Mouse (Mus musculus) myocyte (in vitro differentiated cells): Measurements from ENCODE around the gene Tnr. TPM values are rescaled to one million over a fixed set of nuclear protein-coding genes. Genes with fewer than 3 reads are reported as not detected.

ENCODE experiments used
- H3K27me3 ChIP-seq: one replicate; pipeline ENCODE4 v1.6.1; 2011; ENCODE audit not compliant: control insufficient read depth, insufficient read depth, insufficient read length
- H3K36me3 ChIP-seq: one replicate; pipeline ENCODE4 v1.6.1; 2011; ENCODE audit not compliant: control insufficient read depth, insufficient read depth
- H3K4me2 ChIP-seq: one replicate; pipeline ENCODE4 v1.6.1; 2011; ENCODE audit warnings: low read depth, control low read depth
- H3K4me3 ChIP-seq: one replicate; pipeline ENCODE4 v1.5.1; 2011; ENCODE audit warnings: mild to moderate bottlenecking, control low read depth, moderate library complexity
- H3K79me2 ChIP-seq: one replicate; pipeline ENCODE4 v1.6.1; 2011; ENCODE audit not compliant: control insufficient read depth, insufficient read depth
- H3ac ChIP-seq: one replicate; pipeline ENCODE4 v1.6.1; 2011; ENCODE audit not compliant: control insufficient read depth, insufficient read length
- CEBPB ChIP-seq: IDR thresholded peaks from 2 replicates; pipeline ENCODE4 v1.6.1; 2011; ENCODE audit warnings: mild to moderate bottlenecking, moderate library complexity; ENCODE audit not compliant: poor library complexity, insufficient read depth, severe bottlenecking
- E2F4 ChIP-seq: IDR thresholded peaks from one replicate; pipeline ENCODE4 v1.6.1; 2011; ENCODE audit warnings: mild to moderate bottlenecking, control low read depth, moderate library complexity; ENCODE audit not compliant: insufficient read depth
- MAX ChIP-seq: IDR thresholded peaks from one replicate; pipeline ENCODE4 v1.6.1; 2011; ENCODE audit warnings: low read depth, mild to moderate bottlenecking, control low read depth
- MYOD1 ChIP-seq, 3 experiments: IDR thresholded peaks; one replicate each; pipeline ENCODE4 v1.6.1; 2011; ENCODE audit warnings: control low read depth in 2 of 3, low read depth in 2 of 3, mild to moderate bottlenecking in 2 of 3, moderate library complexity in 1 of 3; ENCODE audit not compliant: insufficient read length in 2 of 3, control insufficient read depth in 1 of 3
- MYOG ChIP-seq, 3 experiments: IDR thresholded peaks; one replicate each; pipeline ENCODE4 v1.6.1; 2011; ENCODE audit warnings: control low read depth in 2 of 3, low read depth in 2 of 3, mild to moderate bottlenecking in 2 of 3; ENCODE audit not compliant: insufficient read length in 2 of 3, control insufficient read depth in 1 of 3, insufficient read depth in 1 of 3
- POLR2A ChIP-seq: IDR thresholded peaks from one replicate; pipeline ENCODE4 v1.6.1; 2011; ENCODE audit warnings: low read depth, mild to moderate bottlenecking, control low read depth, moderate library complexity; ENCODE audit not compliant: insufficient read length
- POLR2AphosphoS2 ChIP-seq: IDR thresholded peaks from one replicate; pipeline ENCODE4 v1.6.1; 2011; ENCODE audit warnings: low read depth, control low read depth; ENCODE audit not compliant: insufficient read length
- REST ChIP-seq: IDR thresholded peaks from one replicate; pipeline ENCODE4 v1.6.1; 2011; ENCODE audit warnings: mild to moderate bottlenecking, control low read depth, moderate library complexity; ENCODE audit not compliant: insufficient read depth, insufficient read length
- SRF ChIP-seq: IDR thresholded peaks from one replicate; pipeline ENCODE4 v1.6.1; 2011; ENCODE audit warnings: low read depth; ENCODE audit not compliant: control insufficient read depth, insufficient read length
- TCF12 ChIP-seq: IDR thresholded peaks from one replicate; pipeline ENCODE4 v1.6.1; 2011; ENCODE audit warnings: mild to moderate bottlenecking, control low read depth; ENCODE audit not compliant: poor library complexity, insufficient read depth, severe bottlenecking
- TCF3 ChIP-seq: IDR thresholded peaks from one replicate; pipeline ENCODE4 v1.6.1; 2011; ENCODE audit warnings: low read depth, control low read depth; ENCODE audit not compliant: insufficient read length
- USF1 ChIP-seq: IDR thresholded peaks from one replicate; pipeline ENCODE4 v1.6.1; 2011; ENCODE audit warnings: low read depth, mild to moderate bottlenecking, control low read depth, moderate library complexity
- polyA plus RNA-seq: library from polyadenylated mRNA; unstranded; fragments of >200 nt; fragmentation: generic; extraction: Trizol; gene quantifications from one replicate; pipeline ENCODE4 v1.2.1, GENCODE M21; 2012; ENCODE audit warnings: missing spikeins

Gene Tnr
- polyA plus RNA-seq, 1 experiment: 0.02 TPM

DNA sequence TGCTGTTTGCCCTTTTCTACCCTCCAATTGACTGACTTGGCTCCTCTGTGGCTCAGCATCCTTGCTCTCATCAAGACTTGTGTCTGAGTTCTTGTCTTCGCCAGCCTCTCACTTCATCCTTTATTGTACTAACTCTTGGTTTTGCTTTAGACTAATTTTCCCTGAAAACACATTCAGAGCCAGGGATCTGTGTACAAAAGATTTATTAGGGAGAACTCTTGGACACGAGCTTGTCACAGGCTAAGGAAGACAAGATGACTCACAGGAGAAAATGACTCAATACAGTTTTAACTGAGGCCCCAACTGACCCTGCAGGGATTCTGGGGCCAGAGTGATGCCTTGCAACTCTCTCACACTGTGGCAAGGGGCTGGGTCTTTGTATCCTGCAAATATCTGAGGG, 241.3 kb downstream of the Tnr start:
- H3K79me2 ChIP-seq: no peaks in the 10 kb centered on the region
- H3ac ChIP-seq: no peak overlapping the region
- TF ChIP-seq POLR2AphosphoS2 (no peak), USF1 (no peak), TCF3 (no peak), CEBPB (no peak), POLR2A (no peak), E2F4 (no peak), REST (no peak), TCF12 (no peak), MAX (no peak), SRF (no peak), MYOD1 (IDR thresholded peaks at IDR 0.05; ENCODE audit: control insufficient read depth in 1 of 3, insufficient read length in 2 of 3, low read depth in 2 of 3) (no peak), MYOG (IDR thresholded peaks at IDR 0.05; ENCODE audit: control insufficient read depth in 1 of 3, insufficient read depth in 1 of 3, insufficient read length in 2 of 3, low read depth in 2 of 3) (no peak)
- H3K4me3 ChIP-seq: no peak overlapping the region
- no peak overlapping the region for H3K4me2 ChIP-seq
- H3K27me3 ChIP-seq: no peaks in the 10 kb centered on the region
- H3K36me3 ChIP-seq: no peaks in the 10 kb centered on the region

DNA sequence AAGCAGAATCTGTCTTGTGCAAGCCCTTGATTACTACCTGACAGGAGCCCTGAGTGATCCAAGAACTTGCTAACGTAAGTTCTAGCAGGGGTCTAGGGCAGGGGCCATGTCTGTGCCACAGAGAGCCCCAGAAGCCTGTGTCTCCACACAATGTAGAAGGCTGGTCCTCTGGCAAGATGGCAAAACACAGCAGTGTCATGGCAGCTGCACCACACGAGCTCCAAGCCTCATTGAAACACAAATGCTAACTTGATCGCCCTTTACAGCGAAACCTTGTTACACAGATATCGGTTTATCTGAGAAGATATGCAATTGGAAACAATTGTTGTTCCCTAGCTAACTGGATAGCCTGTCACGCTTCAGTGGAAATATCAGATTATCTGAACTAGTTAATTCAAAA, 246.4 kb downstream of the Tnr start:
- H3K4me3 ChIP-seq: no peak overlapping the region
- H3ac ChIP-seq: no peak overlapping the region
- H3K4me2 ChIP-seq: no peak overlapping the region
- H3K79me2 ChIP-seq: no peaks in the 10 kb centered on the region
- no peaks in the 10 kb centered on the region for H3K27me3 ChIP-seq
- no peaks in the 10 kb centered on the region for H3K36me3 ChIP-seq
- TF ChIP-seq USF1 (no peak), REST (no peak), POLR2AphosphoS2 (no peak), TCF3 (no peak), MYOD1 (IDR thresholded peaks at IDR 0.05; ENCODE audit: control insufficient read depth in 1 of 3, insufficient read length in 2 of 3, low read depth in 2 of 3) (no peak), SRF (no peak), TCF12 (no peak), POLR2A (no peak), MAX (no peak), MYOG (IDR thresholded peaks at IDR 0.05; ENCODE audit: control insufficient read depth in 1 of 3, insufficient read depth in 1 of 3, insufficient read length in 2 of 3, low read depth in 2 of 3) (no peak), CEBPB (no peak), E2F4 (no peak)

DNA sequence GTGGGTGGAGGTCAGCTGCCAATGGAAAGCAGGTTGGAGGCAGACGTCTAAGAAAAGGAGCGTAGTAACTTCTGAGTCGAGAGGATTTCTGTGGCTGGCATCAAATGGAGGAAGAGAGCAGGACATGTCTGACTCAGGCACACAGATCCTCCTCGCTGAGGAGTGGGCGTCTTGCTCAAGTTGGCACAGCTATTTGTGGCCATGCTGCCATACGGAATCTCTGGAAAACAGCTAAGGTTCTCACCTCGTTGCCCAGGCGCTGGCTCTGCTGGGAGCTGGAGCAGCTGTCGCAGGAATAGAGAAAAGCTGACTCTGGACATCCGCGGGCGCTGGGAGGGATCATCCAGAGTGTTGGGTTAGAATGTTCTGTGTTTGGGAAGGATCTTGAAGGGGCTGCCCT, 250.1 kb downstream of the Tnr start:
- no peak for TF ChIP-seq MYOD1 (IDR thresholded peaks at IDR 0.05; ENCODE audit: control insufficient read depth in 1 of 3, insufficient read length in 2 of 3, low read depth in 2 of 3)
- no peak for TF ChIP-seq SRF
- no peak for TF ChIP-seq REST
- no peak for TF ChIP-seq CEBPB
- no peak for TF ChIP-seq TCF12
- TF ChIP-seq MAX: no peak
- no peak for TF ChIP-seq E2F4
- no peak for TF ChIP-seq POLR2AphosphoS2
- no peak for TF ChIP-seq USF1
- TF ChIP-seq MYOG (IDR thresholded peaks at IDR 0.05; ENCODE audit: control insufficient read depth in 1 of 3, insufficient read depth in 1 of 3, insufficient read length in 2 of 3, low read depth in 2 of 3): no peak
- no peak for TF ChIP-seq TCF3
- TF ChIP-seq POLR2A: no peak
- H3K4me3 ChIP-seq: no peak overlapping the region
- H3K36me3 ChIP-seq: no peaks in the 10 kb centered on the region
- H3K4me2 ChIP-seq: no peak overlapping the region
- H3K27me3 ChIP-seq: no peaks in the 10 kb centered on the region
- no peaks in the 10 kb centered on the region for H3K79me2 ChIP-seq
- no peak overlapping the region for H3ac ChIP-seq

DNA sequence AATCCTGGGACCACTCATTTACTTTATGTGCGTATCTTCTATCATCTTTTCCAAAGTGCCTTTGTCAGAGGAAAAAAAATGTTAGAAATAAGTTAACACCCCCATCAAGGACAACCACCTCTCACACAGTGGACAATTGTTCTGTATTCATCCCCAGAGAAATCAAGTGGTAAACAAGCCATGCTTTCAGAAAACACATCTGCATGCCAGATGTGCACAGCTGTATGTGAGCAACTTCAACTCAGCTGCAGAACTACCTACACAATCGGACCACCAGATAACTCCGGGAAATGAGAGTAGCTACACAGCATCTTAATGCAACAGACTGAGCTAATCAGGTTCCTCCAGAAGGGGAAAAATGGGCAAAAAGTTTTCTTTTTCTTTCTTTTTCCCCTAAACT, 251.6 kb downstream of the Tnr start:
- H3K36me3 ChIP-seq: no peaks in the 10 kb centered on the region

DNA sequence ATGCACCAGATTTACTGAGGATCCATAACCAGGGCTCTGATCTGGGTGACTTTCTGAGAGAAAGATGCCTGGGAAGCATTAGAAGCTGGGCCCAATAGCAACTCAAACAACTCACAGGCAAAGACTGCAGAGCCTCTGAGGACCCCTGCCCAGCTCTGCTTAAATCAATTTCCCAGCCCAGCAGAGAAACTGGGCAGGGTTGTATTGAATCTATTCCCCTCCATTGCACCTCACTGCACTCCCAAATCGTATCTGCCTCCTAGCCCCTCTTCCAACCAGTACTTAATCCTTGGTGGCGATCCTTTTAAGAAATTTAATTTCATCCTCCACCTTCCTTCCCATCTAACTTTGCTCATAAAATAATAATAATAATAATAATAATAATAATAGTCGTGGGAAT, 253.5 kb downstream of the Tnr start:
- no peaks in the 10 kb centered on the region for H3K79me2 ChIP-seq
- H3ac ChIP-seq: no peak overlapping the region
- H3K27me3 ChIP-seq: no peaks in the 10 kb centered on the region
- no peak overlapping the region for H3K4me3 ChIP-seq
- TF ChIP-seq MAX: no peak
- H3K36me3 ChIP-seq: no peaks in the 10 kb centered on the region
- no peak overlapping the region for H3K4me2 ChIP-seq

More for the DNA sequence above, 251.6 kb downstream of the Tnr start:
- Histone ChIP-seq H3K4me3 (no peak overlapping the region), H3ac (no peak overlapping the region), H3K79me2 (no peaks in the 10 kb centered on the region), H3K27me3 (no peaks in the 10 kb centered on the region), H3K4me2 (no peak overlapping the region)
- TF ChIP-seq USF1 (no peak), POLR2A (no peak), REST (no peak), E2F4 (no peak), TCF12 (no peak), MYOG (IDR thresholded peaks at IDR 0.05; ENCODE audit: control insufficient read depth in 1 of 3, insufficient read depth in 1 of 3, insufficient read length in 2 of 3, low read depth in 2 of 3) (no peak), MYOD1 (IDR thresholded peaks at IDR 0.05; ENCODE audit: control insufficient read depth in 1 of 3, insufficient read length in 2 of 3, low read depth in 2 of 3) (no peak), MAX (no peak), TCF3 (no peak), POLR2AphosphoS2 (no peak), CEBPB (no peak), SRF (no peak)
